Mouse (Mus musculus): ENCODE data around the gene Aldh5a1.

The Aldh5a1 gene

DNA sequence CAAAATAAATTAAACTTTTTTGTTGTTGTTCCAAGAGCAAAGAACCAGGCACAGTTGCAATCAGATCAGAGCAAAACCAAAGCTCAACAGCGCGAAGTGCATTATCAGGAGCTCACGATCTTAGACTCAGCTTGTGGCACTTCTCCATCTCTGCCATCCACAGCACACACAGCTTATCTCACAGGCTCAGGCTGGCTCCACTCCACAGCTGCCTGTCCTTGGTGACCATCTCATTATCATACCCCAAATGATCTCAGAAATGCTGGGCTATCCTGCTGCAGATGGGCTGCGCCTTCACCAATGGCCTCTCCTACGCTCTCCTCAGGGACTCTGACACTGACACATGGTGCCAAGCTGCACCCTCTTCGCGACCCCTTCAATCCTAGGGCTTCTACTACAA, 4.3 kb downstream of the Aldh5a1 start:
- no peak for DNase-seq (ENCODE audit: low spot score)

DNA sequence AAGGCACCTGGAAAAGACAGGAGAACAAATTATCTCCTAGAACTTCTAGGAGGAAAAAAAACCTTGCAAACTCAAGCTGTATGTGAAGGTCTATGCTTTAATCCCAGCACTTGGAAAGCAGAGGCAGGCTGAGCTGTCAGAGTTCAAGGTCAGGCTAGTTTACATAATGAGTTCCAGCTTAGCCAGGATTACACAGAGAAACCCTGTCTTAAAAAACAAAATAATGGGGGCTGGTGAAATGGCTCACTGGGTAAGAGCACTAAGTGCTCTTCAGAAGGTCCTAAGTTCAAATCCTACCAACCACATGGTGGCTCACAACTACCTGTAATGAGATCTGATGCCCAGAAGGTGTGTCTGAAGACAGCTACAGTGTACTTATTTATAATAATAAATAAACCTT, 6.9 kb downstream of the Aldh5a1 start:
- DNase-seq (ENCODE audit: low spot score) = no peak

DNA sequence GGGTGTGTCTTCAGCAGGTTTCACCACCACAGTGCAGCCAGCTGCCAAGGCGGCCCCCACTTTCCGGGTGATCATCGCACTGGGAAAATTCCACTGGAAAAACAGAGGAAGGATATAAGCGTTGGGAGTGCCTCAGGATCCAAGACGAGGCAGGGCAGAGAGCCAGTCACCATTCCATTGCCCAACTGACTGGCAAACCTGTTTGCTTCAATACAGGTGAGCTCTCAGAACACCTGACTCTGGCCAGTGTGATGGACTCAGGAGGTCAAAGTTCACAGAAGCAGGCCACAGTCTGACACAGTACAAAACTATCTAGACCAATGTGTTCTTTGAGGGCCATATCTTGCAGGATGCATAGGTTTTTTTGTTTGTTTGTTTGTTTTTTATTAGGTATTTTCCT, 13.5 kb downstream of the Aldh5a1 start:
- no peak for DNase-seq (ENCODE audit: low spot score)

DNA sequence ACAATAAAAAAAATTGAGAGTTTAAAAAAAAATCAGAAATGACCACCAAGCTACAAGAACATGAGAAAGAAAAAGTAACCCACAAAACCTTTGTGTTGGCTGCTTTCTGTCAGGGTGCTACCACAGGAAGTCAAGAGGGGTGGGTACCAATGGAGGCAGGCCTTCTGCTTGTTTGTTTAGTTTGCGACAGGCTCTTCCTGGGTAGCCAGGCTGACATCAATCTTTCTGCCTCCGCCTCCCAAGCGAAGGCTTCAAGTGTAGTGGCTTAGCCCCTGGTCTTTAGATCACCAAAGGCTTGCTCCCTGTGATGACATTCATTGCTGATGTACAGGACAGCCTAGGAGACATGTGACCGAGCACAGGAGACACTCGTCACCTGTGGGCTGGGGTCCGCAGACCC, 16.2 kb downstream of the Aldh5a1 start:
- no peak for DNase-seq (ENCODE audit: low spot score)

DNA sequence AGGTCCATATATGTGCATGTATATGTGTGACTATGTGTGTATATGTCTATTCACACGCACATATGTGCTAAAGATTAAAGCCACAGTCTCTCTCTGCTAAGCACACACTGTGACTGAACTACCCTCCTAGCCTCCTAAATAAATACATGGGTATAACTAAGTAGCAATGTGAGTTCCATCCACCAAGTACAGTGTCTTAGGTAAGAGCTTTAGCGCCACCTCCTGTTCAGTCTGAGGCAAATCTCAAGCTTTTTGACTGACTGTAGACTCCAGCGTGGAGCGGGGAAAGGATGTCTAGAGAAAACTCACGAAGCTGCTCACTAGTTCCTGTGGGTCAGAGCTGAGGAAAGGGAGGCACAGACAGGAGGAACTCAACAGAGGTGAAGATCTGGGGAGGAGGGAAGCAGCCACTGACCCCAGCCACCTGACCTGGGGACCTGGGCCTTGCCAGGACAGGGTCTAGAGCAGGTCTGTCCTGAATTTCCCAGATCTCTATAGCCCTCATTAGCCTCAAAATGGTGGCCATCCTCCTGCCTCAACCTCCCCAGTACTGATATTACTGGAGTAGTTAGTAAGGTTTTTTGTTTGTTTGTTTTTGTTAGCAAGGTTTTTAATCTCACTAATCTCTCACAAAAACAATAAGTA, 17.0 kb downstream of the Aldh5a1 start:
- peak; percentile 58 for DNase-seq (ENCODE audit: low spot score)

DNA sequence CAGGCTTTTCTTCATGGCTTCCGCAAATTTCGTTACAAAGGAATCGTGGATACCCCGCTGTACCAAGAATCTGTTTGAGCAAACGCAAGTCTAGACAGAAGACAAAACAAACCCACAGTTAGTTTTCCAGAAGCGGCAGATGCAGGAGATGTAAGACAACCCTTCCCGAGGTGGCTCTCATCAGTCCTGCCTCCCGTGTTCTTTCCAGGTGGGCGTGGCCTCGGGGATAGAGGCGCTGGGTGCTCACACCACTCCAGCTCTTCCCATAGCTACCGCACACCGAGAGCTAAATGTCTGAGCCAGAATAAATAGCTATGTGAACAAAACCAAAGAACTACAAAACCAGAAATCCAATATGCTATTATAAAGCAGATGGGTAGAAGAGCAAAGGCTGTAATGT, 21.6 kb downstream of the Aldh5a1 start:
- no peak for DNase-seq (ENCODE audit: low spot score)

DNA sequence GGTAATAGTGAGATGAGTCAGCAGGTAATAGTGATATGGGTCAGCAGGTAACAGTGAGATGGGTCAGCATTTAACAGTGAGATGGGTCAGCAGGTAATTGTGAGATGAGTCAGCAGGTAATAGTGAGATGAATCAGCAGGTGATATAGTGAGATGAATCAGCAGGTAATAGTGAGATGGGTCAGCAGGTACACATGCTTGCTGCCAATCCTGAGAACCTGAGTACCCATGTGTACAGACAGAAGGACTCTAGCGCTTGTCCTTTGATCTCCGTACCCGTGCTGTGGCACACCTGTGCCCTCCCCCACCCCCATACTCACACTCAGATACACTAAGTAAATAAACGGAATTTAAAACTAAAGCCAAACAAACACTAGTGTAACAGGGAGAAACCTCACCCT, 22.5 kb downstream of the Aldh5a1 start:
- DNase-seq (ENCODE audit: low spot score) = no peak

DNA sequence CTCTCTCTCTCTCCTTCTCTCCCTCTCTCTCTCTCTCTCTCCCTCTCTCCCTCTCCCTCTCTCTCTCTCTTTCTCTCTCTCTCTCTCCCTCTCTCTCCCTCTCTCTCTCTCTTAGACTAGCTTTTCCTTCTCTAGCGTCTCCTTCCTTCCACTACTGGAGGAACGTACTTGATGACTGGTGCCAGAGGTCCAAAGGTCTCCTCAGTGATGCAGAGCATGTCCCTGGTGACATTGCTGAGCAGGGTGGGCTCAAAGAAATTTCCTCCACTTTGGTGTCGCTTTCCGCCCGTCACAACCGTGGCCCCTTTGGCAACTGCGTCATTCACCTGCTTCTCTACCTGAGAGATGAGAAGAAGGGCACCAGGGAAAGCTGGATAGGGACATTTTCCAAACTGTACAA, 23.9 kb downstream of the Aldh5a1 start:
- no peak for DNase-seq (ENCODE audit: low spot score)

DNA sequence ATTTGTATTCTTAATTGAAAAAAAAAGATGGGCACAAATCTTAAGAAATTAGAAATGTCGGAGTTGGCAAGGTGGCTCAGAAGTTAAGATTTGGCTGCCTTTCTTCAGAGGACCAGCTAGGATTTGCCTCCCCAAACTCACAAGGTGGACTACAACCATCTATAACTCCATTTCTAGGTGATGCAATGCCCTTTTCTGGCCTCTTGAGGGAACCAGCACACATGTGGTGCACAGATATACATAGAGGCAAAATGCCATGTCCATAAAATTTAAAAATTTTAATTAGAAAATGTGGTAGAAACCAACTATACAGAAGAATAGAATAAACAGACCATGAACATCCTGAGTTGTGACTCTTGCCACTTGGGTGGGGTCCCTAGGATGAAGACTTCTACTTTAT, 28.3 kb downstream of the Aldh5a1 start:
- DNase-seq (ENCODE audit: low spot score) = no peak

DNA sequence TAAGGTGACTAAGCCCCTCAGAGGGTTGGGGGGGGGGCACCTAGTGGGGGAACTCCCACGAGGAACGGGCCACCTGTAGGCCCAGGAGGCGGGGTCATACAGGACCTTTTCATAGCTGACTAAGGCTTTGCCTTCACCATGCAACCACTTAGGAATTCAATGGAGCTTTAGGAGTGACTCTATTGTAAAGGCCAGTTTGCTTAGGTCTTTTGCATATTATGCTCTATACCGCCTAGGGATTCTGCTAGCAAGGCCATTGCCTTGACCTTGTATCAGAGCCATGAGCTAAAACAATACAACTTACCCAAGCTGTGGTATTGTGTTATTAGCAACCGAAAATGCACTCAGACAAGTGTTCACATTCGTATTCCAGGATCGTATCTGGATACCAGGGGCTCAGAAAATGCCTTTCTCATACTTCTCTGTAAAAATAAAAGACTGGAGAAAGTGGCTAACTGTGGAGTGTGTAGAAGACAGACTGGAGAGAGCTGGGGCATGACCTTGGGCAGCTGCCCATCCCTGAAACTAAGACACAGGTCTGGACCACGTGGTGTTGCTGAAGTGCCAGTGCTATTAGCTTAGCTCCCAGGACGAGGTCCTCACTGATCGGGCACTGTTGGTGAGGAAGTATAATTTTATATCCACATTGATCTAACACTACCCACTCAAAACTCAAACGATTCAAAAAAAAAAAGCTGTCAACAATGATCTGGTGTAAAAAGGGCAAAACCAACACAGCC, 30.5 kb downstream of the Aldh5a1 start:
- DNase-seq (ENCODE audit: low spot score) = no peak

DNA sequence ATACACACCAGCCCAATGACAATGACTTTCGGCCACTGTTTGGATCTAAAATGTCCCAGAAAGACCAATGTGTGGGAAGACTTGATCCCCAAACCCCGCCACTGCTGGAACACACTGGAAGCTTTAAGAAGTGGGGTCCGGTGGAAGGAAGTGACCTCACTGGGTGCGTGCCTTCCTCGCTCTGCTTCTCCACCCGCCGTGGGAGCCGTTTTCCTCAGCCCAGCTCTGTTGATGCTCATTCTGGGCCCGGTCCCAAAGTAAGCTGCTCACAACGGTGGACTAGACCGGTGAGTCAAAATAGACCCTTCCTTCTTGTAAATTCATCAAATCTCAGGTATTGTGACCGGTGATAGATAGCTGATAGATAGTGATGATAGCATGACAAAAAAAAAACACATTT, 32.0 kb downstream of the Aldh5a1 start:
- DNase-seq (ENCODE audit: low spot score) = no peak

DNA sequence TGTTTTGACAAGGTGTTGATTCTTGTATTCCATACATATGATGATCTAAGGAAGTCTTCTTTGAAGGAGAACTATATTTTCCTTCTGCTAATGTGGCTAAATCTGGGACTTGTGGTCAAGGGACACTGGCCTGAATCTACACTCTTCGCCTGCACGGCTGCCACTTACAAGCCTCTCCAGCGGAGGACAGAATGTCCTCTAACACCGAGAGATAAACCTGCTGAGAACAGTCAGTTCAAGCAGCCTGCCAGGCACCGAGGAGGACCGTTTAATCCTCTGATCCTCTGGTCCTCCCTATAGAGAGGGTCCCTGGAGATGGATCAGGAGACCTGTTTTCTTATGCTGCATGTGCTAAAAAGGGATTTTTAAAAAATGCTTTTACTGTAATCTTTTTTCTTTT, 34.0 kb downstream of the Aldh5a1 start:
- no peak for DNase-seq (ENCODE audit: low spot score)

DNA sequence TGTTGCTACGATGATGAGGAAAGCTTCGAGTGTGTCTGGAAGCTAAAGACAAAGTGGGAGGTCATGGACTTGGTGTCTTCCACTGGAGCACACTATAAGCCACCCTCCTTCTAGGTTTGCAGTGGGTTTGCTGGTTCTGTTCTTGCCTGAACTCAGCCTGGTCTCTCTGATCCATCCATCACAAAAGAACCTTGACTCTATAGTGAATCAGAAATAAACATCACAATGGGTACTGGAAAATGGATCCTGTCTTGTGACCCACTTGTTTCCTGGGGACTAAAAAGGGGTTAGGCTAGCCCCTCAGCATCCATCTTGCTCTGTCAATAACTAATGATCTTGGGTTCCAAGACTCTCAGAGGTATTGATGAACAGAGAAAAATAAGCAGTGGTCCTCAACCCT, 35.5 kb downstream of the Aldh5a1 start:
- DNase-seq (ENCODE audit: low spot score) = no peak

DNA sequence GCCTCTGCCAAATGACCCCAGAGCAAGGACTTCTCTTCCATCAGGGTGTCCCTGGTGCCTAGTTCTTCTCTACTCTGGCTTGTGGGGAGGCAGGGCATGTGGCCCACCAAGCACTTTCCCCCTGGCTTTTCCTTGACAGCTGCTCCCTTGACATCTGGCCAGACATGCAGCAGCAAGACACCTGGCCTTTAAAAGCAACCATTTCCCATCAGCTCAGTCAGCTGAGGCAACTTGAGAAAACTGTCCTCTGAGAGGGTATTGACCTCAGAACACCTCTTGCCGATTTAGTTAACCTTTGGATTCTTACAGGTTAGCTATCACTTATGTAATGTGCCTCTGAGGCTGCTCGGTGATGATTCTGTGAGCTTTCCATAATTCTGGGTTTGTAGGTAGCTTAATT, 43.6 kb downstream of the Aldh5a1 start:
- no peak for DNase-seq (ENCODE audit: low spot score)

DNA sequence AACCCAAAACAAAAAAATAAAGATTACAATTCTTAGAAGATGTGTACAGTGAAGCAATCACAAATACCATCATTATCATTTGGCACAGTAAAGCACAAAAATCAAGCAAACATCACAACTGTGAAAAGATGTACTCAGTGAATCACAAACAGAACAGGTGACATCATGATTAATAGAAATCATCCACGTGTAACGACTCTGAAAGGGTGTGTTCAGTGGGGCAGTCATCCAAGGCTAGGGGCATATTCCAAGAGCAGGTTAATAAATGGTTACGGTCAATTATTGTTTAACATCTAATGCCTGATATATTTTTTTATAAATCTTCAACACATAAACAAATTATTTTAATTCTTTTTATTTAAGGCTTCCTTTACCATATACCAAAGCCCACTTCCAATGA, 44.9 kb downstream of the Aldh5a1 start:
- no peak for DNase-seq (ENCODE audit: low spot score)

DNA sequence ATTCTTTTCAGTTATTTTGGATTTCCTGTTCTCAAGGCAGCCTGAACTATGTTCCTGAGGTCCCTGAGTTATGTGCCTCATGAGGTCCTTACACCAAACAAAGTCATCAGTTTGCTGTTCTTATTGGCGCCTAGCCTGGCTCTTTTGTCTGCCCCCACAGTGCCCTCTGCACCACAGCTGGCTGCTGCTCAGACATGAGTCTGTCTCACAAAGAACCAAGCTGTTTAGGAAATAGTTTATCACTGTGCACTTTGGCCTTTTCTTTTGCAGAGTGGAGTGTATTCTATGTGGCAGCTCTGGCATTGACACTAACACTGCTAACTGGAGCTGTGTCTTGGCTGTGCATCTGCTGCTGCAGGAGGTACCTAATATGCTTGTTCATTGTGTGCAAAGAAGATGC, 47.9 kb downstream of the Aldh5a1 start:
- no peak for DNase-seq (ENCODE audit: low spot score)

DNA sequence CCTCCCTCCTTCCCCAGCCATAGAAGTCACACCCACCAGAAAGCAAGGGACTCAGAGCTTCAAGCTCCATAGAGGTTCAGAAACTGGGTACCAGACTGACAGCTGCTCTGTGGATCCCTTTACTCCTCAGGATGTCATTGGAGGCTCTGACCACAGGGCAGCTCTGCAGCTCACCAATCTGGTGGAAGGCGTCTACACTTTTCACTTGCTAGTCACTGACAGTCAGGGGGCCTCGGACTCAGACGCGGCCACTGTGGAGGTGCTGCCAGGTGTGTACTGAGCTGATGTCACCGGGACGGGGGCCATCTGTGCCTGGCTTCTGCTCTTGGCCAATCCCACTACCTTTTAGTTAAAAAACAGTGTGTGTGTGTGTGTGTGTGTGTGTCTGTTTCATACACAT, 55.0 kb downstream of the Aldh5a1 start:
- no peak for DNase-seq (ENCODE audit: low spot score)

DNA sequence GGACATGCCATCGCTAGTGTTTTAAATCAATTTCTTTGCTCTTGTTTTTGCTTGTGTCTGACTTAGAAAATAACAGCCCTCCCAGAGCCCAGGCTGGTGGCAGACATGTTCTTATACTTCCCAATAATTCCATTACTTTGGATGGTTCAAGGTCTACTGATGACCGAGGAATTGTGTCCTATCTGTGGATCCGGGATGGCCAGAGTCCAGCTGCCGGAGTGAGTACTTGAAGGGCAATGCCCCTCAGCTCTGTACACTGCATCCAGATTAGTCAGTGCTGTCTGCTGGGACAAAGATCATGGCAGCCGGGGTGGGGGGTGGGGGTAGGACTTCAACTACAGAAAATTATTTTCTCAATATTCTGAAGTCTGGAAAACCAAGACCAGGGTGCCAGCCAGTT, 56.8 kb downstream of the Aldh5a1 start:
- no peak for DNase-seq (ENCODE audit: low spot score)

DNA sequence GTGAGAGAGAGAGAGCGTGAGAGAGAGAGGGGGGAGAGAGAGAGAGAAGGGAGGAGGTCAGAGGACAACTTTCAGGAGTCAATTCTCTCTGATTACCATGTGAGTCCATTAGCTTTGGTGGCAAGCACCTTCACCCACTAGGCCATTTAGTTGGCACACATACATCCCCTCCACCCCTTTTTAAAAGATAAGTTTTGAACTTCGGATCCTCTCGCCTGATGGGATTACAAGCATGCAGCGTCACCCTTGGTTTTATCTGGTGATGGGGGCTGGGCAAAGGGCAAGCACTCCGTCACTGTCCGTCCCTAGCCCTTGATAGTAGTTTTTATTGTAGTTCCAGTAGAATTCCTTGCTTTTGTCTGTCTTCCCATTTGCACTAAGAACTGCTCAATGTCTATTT, 57.3 kb downstream of the Aldh5a1 start:
- no peak for DNase-seq (ENCODE audit: low spot score)

DNA sequence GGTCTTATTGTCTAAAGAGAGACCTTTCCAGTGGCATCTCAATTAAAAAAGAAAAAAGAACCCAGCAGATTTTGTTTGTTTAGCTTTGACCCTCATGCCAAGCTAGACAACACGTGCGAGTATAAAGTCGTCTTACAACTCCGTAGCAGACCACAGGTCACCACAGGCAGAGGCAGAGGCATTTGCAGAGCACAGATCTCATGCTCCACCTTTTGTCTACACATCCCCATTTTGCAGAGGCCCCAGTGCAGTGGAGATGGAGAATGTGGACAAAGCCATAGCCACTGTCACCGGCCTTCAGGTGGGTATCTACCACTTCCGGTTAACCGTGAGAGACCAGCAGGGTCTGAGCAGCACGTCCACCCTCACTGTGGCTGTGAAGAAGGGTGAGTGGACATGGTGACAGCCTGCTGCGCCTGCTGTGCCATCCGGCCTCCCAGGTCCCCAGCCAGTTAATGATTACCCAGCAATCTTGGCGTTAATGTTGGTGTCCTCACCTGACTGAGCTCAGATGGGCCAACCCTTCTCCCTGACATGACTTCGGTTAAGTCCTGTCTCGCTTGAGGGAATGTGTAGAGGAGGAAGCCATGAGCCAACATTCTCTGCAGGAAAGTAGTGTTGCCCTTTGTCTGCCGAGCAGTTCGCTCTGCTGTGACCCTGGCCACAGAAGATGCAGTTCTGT, 58.0 kb downstream of the Aldh5a1 start:
- no peak for DNase-seq (ENCODE audit: low spot score)

DNA sequence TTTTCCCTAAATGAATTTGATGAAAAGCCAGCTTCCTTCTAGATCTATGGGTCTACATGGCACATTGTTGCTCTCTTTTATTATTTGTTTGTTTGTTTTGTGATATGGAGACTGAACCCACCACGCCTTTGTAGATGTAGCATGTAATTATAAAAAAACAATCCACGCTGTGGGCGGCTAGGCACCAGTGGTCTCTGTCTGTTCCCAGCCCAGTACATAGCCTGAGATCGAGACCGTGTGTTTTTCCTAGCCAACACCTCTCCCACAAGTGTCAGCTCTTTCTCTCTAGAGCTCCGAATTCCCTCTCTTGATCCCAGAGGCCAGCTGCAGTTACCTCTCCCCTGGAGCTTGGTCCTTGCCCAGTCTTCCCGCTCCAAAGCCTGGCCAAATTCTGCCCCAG, 69.2 kb downstream of the Aldh5a1 start:
- DNase-seq (ENCODE audit: low spot score) = no peak

DNA sequence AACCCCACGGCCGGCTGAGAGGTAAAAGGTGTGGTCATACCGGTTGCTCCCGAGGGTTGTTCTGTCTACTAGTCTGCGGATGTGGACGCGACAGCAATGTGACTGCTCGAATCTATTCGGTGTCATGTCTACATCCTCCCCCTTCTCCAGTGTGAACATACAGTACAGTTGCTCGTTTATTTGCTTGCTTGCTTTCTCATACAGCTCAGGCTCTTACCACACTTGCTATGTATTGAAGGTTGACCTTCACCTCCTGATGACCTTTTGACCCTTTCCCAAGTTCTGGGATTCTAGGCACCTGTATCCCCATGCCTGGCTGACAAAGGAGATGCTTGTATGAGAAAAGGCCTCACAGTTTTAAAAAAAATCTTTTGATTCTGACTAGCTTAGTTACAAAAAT, 69.7 kb downstream of the Aldh5a1 start:
- no peak for DNase-seq (ENCODE audit: low spot score)
